Mouse (Mus musculus) midbrain, embryonic 14.5 days (tissue): Measurements from ENCODE around the gene Tppp3. TPM values are rescaled to one million over a fixed set of nuclear protein-coding genes. Genes with fewer than 3 reads are reported as not detected.

Experiments
- ATAC-seq: fragments of 200-750 bp; cut with Nextera tagmentation; 2 replicates; pipeline ENCODE4 v1.8.0; 2017; ENCODE audit warnings: moderate number of reproducible peaks, moderate library complexity; ENCODE audit not compliant: low FRiP score, low TSS enrichment
- DNase-seq: peaks from one replicate; pipeline ENCODE4 v3.0.0-alpha.2; 2015
- H3K27ac ChIP-seq: fragments of 300-500 bp; sonication (generic); replicated peaks from 2 replicates; pipeline ENCODE4 v1.5.1; 2014; ENCODE audit warnings: mild to moderate bottlenecking, low read depth, low read length, moderate library complexity
- H3K27me3 ChIP-seq: fragments of 300-500 bp; sonication (generic); 2 replicates; pipeline ENCODE4 v1.6.1; 2014; ENCODE audit warnings: low read length, control low read depth, mixed read lengths; ENCODE audit not compliant: control insufficient read depth, insufficient read depth
- H3K36me3 ChIP-seq: fragments of 300-500 bp; sonication (generic); 2 replicates; pipeline ENCODE4 v1.6.1; 2014; ENCODE audit warnings: low read length, control low read depth; ENCODE audit not compliant: control insufficient read depth, insufficient read depth
- H3K4me1 ChIP-seq: fragments of 300-500 bp; sonication (generic); 2 replicates; pipeline ENCODE4 v1.6.1; 2014; ENCODE audit warnings: mild to moderate bottlenecking, antibody characterized with exemption, low read length, control low read depth; ENCODE audit not compliant: control insufficient read depth, insufficient read depth
- H3K4me2 ChIP-seq: fragments of 300-500 bp; sonication (generic); 2 replicates; pipeline ENCODE4 v1.6.1; 2014; ENCODE audit warnings: mild to moderate bottlenecking, low read length, moderate library complexity
- H3K4me3 ChIP-seq: fragments of 300-500 bp; sonication (generic); replicated peaks from 2 replicates; pipeline ENCODE4 v1.5.1; 2014; ENCODE audit warnings: low read depth, low read length
- H3K9ac ChIP-seq: fragments of 300-500 bp; sonication (generic); replicated peaks from 2 replicates; pipeline ENCODE4 v1.6.1; 2014; ENCODE audit warnings: mild to moderate bottlenecking, low read length, moderate library complexity
- H3K9me3 ChIP-seq: fragments of 300-500 bp; sonication (generic); 2 replicates; pipeline ENCODE4 v1.6.1; 2016; ENCODE audit warnings: low read length, control low read depth, mixed read lengths; ENCODE audit not compliant: control insufficient read depth
- WGBS: fragments of 180-500 bp; shearing (Covaris S2); extraction: QIAGEN DNeasy Blood & Tissue Kit; methylation state at CpG from one replicate; pipeline ENCODE4 v1.1.7; 2014; 5-methylcytosine and 5-hydroxymethylcytosine counted together
- polyA plus RNA-seq: library from polyadenylated mRNA; unstranded; fragments of >200 nt; fragmentation: Nextera tagmentation; extraction: Ambion mirVana; gene quantifications from 2 replicates; pipeline ENCODE4 v1.2.1, GENCODE M21; 2014

The Tppp3 gene
- 91.3 and 108 TPM in 2 replicates for polyA plus RNA-seq

DNA sequence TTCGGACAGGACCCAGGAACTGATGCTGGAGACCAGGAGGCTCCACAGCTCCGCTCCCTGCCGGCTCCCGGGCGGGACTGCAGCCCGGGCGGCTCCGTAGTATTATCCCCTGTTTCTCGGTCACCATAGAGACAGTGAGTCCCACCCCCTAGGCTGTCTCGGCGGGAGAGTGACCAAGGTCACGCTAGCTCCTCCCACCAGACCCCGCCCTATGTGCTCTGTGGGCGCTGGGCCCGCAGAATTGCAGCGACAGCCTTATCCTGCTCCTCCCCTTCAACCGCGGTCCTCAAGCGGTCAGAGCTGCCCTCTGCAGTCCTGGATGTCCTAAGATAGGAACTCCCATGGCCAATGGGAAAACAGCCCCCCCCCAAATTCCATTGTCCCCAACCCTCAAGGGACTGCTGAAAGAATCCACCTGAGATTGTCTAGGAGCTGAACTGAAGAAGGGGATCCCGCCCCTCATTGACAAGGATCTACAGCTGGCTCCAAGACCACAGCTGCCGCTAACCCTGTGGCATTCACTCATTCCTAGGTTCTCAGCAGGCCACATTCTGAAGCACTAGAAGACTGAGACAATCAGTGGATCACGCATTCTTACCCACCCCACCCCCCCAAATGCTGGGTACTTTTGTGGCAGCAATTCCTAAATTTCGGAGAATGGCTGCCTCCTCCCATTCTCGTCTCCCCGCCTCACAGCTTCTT lies at the start of gene Tppp3:
TSS of gene Tppp3 (minus strand) at position 213 of the 702 bp plus-strand sequence.
- DNase-seq, result peak; percentile 92

DNA sequence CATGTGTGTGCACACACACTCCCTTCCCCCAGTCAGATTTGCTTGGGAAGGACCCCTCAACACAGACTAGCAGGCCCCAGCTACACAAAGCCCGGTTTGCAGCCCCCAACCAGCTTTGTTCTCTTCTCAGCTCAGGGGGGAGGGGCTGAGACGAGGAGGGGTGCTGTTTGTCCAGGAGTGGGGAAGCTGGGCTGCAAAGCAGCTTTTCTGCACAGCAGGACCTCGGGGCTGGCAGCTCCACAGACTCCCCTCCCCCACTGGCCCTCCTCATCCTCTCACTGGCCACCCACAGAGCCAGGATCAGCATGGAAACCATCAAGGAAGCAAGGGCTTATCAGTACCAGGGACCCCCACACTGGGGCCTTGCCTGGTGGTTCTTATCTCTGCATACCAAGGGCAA lies 49.7 kb upstream of the Tppp3 start:
- DNase-seq (peak; percentile 62), ATAC-seq (peak; percentile 15; the same call in 1 of the 2 replicates)
- peaks cover 35% of the 10 kb centered on the region for H3K4me1 ChIP-seq
- 2% methylated on average over 3 of the region's 3 CpGs for WGBS
- H3K27ac ChIP-seq, result peak overlapping the region; percentile 52; the same call in 1 of the 2 replicates
- peak overlapping the region; percentile 89 for H3K4me2 ChIP-seq
- peaks cover 4% of the 10 kb centered on the region; the same call in 1 of the 2 replicates for H3K27me3 ChIP-seq
- peaks cover 27% of the 10 kb centered on the region for H3K36me3 ChIP-seq
- H3K9ac ChIP-seq, result 0 out of 2 replicates have a peak overlapping the region, but pooled peaks have one; percentile 29
- no peak overlapping the region for H3K4me3 ChIP-seq
- H3K9me3 ChIP-seq, result no peaks in the 10 kb centered on the region

More for the DNA sequence above, at the start of gene Tppp3:
- Histone ChIP-seq H3K27ac (peak within 1 kb of the TSS; percentile 72), H3K9ac (peak within 1 kb of the TSS; percentile 51), H3K4me1 (peaks cover 39% of the 10 kb centered on the region), H3K4me2 (peak within 1 kb of the TSS; percentile 73), H3K36me3 (0 out of 2 replicates have a peak, but pooled peaks cover 12% of the 10 kb centered on the region), H3K9me3 (no peaks in the 10 kb centered on the region), H3K27me3 (no peaks in the 10 kb centered on the region), H3K4me3 (peak within 1 kb of the TSS; percentile 41)
- peak; percentile 90 for ATAC-seq
- WGBS, result 5% methylated on average over 25 of the region's 25 CpGs

DNA sequence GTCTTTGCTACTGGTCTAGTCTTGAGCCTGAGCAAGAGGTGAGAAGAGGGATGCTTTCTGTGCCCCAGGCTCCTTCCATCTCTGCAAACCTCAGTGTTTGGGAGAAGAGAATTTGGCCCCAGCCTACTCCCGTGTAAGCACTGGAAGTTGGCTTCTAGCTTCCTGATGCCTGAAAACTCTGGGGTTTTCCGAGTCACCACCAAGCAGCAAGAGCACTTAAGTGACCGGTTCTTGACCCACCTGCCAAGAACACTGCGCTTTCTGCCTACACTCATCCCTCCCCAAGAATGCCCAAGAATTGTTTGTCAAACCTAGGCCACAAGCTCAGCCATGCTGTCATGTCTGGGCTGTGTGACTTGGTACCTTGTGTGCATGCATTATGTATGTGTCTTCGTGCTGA lies 49.2 kb upstream of the Tppp3 start:
- ATAC-seq (no peak), DNase-seq (no peak)
- H3K27ac ChIP-seq, result peak overlapping the region; percentile 52; the same call in 1 of the 2 replicates
- H3K4me1 ChIP-seq, result peaks cover 35% of the 10 kb centered on the region
- H3K4me2 ChIP-seq, result peak overlapping the region; percentile 89
- 0 out of 2 replicates have a peak overlapping the region, but pooled peaks have one; percentile 29 for H3K9ac ChIP-seq
- peaks cover 24% of the 10 kb centered on the region for H3K36me3 ChIP-seq
- peaks cover 4% of the 10 kb centered on the region; the same call in 1 of the 2 replicates for H3K27me3 ChIP-seq
- H3K9me3 ChIP-seq, result no peaks in the 10 kb centered on the region
- 18% methylated on average over 5 of the region's 5 CpGs for WGBS
- H3K4me3 ChIP-seq, result no peak overlapping the region

DNA sequence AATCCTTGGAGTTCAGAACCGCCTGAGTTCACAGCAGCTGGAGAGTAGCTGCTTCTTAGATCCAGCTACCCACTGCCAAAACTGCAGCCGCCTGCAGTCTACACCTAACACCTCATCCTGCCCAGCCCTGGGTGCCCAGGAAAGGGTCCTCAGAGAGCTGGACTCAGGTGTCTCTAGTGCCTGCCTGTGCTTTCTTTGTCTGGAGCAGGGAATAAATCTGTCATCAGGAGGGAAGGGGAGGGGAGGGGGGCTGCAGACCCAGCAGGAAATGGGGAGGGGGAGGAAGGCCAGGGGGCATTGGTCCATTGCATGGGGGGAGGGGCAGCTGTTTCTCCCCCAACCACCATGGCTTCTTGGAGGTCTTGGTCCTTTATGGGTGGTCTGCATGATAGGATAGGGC lies 48.3 kb upstream of the Tppp3 start:
- peak overlapping the region; percentile 51 for H3K4me3 ChIP-seq
- no peak for ATAC-seq
- no peak for DNase-seq

DNA sequence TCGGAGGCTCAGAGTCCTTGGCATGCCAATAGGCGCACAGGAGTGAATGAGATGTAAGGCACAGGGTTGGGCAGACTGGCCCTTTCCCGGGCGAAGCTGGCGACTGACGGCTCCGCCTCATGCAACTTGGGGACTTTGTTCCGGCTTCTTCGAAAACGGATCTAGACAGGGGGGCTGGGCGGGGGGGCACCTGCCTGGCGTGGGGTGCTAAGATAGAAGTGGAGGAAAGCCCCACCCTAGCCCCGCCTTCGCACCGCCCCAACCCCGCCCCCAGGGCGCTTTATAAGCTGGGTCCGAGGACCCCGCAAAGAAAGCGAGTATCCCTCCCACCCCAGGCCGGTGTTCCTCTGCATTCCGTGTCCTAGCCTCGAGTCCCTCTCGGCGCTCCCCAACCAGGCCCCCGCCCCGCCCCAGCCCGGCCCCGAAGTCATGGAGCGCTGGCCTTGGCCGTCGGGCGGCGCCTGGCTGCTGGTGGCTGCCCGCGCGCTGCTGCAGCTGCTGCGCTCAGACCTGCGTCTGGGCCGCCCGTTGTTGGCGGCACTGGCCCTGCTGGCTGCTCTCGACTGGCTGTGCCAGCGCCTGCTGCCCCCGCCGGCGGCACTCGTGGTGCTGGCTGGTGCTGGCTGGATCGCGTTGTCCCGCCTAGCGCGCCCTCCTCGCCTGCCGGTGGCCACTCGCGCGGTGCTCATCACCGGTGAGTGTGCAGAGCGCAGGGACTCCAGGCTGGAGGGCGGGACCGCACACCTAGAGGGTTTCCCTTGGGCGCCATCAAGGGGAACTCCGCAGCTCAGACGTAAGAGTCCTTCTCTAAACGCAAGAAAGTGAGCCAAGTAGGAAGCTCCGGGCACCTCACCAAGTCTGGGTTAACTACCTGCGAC lies 47.3 kb upstream of the Tppp3 start, which contains the start of gene Hsd11b2:
TSS of gene Hsd11b2 (plus strand) at position 320 of the 878 bp plus-strand sequence.
- WGBS, result under 1% methylated on average over 64 of the region's 68 CpGs
- ATAC-seq, result peak; percentile 71
- Histone ChIP-seq H3K9ac (peak within 1 kb of the TSS; percentile 64), H3K27ac (peak within 1 kb of the TSS; percentile 61; the same call in 1 of the 2 replicates), H3K9me3 (no peaks in the 10 kb centered on the region), H3K4me1 (peaks cover 35% of the 10 kb centered on the region), H3K36me3 (peaks cover 8% of the 10 kb centered on the region), H3K4me3 (peak within 1 kb of the TSS; percentile 51), H3K4me2 (peak within 1 kb of the TSS; percentile 89), H3K27me3 (peaks cover 4% of the 10 kb centered on the region; the same call in 1 of the 2 replicates)
- peak; percentile 79 for DNase-seq

More for the DNA sequence above, 48.3 kb upstream of the Tppp3 start:
- Histone ChIP-seq H3K4me1 (peaks cover 35% of the 10 kb centered on the region), H3K27me3 (peaks cover 4% of the 10 kb centered on the region; the same call in 1 of the 2 replicates), H3K4me2 (peak overlapping the region; percentile 89), H3K9me3 (no peaks in the 10 kb centered on the region), H3K9ac (peak overlapping the region; percentile 20; the same call in 1 of the 2 replicates), H3K27ac (0 out of 2 replicates have a peak overlapping the region, but pooled peaks have one; percentile 46), H3K36me3 (peaks cover 15% of the 10 kb centered on the region)
- 2% methylated on average over 2 of the region's 2 CpGs for WGBS

DNA sequence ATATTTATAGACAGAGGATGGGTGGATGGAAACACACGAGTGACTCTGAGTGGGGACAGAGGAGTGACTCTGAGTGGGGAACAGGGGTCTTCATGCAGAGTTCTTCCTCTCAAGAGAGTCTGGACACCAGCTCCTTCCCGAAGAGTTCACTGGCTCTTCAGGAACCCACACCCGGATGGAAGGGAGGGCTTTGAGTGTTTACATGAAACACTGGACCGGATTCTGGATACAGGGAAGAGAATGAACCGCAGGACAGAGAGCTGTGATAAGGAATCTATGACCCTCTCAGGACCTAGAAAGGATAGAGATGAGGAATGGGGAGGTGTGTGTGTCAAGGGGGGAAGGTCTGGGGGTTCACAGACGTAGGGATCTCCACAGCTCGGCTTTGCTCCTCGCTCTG lies 46.0 kb upstream of the Tppp3 start:
- H3K4me1 ChIP-seq, result peaks cover 35% of the 10 kb centered on the region
- 53% methylated on average over 8 of the region's 8 CpGs for WGBS
- no peak overlapping the region for H3K27ac ChIP-seq
- no peak overlapping the region for H3K9ac ChIP-seq
- peaks cover 4% of the 10 kb centered on the region; the same call in 1 of the 2 replicates for H3K27me3 ChIP-seq
- no peak for DNase-seq
- H3K9me3 ChIP-seq, result no peaks in the 10 kb centered on the region
- no peak overlapping the region for H3K4me3 ChIP-seq
- H3K4me2 ChIP-seq, result no peak overlapping the region
- no peaks in the 10 kb centered on the region for H3K36me3 ChIP-seq
- ATAC-seq, result no peak

DNA sequence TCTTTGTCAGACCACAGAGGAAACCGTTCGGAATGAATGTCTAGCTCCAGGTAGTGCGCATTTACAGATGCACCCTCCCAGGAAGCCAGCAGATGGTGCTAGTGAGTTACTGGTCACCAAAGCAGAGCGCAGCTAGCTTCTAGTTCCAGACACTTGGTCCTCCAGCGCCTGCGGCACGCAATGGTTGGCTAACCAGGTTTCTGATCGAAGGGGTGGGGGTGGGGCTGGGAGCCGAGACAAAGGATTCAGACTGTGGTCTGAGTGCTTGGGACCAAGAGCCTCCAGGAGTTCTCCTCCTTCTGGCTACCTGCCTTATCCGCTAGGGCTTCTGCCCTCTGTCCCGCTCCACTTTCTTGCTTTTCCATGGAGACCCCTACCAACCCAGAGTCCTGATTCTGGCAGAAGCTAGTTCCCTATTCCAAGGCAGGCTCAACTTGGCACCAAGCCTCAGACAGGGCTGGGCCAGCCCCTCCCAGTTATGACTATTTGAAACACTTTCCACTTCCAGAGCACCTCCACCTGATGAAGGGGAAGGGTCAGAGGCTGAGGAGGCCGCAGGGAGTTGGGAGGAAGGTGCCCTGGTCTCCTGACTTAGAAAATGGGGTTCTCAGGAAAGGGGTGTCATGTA lies 44.8 kb upstream of the Tppp3 start:
- Histone ChIP-seq H3K4me1 (peaks cover 28% of the 10 kb centered on the region), H3K27ac (no peak overlapping the region), H3K4me3 (no peak overlapping the region), H3K27me3 (peaks cover 4% of the 10 kb centered on the region; the same call in 1 of the 2 replicates), H3K9me3 (no peaks in the 10 kb centered on the region), H3K9ac (no peak overlapping the region), H3K4me2 (peak overlapping the region; percentile 47), H3K36me3 (no peaks in the 10 kb centered on the region)
- DNase-seq (peak; percentile 90), ATAC-seq (peak; percentile 36; the same call in 1 of the 2 replicates)
- 11% methylated on average over 12 of the region's 12 CpGs for WGBS

DNA sequence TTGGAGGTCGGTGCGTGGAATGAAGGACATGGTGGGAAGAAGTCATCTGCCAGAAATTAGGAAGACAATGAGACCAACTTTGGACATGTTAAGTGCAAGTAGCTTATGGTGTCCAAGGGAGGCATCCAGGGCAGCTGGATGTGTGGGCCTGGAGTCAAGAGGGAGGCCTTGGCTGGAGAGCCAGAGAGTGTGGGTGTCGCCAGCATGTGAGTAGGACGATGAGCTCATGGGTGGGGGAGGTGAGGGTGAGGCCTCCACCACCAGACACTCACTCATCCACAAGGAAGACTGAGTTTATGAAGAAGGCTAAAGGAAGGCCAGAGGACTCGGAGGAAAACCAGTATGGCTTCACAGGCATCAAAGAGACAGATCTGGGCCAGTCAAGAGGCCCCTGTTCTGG lies 43.3 kb upstream of the Tppp3 start:
- peaks cover 4% of the 10 kb centered on the region; the same call in 1 of the 2 replicates for H3K27me3 ChIP-seq
- no peaks in the 10 kb centered on the region for H3K36me3 ChIP-seq
- 81% methylated on average over 5 of the region's 5 CpGs for WGBS
- no peak for ATAC-seq
- no peaks in the 10 kb centered on the region for H3K9me3 ChIP-seq
- no peak overlapping the region for H3K4me2 ChIP-seq
- no peak for DNase-seq
- H3K9ac ChIP-seq, result no peak overlapping the region
- H3K27ac ChIP-seq, result no peak overlapping the region
- H3K4me1 ChIP-seq, result peaks cover 13% of the 10 kb centered on the region
- no peak overlapping the region for H3K4me3 ChIP-seq
